Mouse (Mus musculus) kidney, postnatal 0 days (tissue): ENCODE results near the gene Gpatch3. TPM values are rescaled to one million over a fixed set of nuclear protein-coding genes. Genes with fewer than 3 reads are reported as not detected.

ENCODE experiments used
- ATAC-seq: fragments of 200-750 bp; cut with Nextera tagmentation; replicated peaks from 2 replicates; pipeline ENCODE4 v1.8.0; 2017; ENCODE audit warnings: low read depth, moderate number of reproducible peaks, moderate TSS enrichment, moderate library complexity; ENCODE audit not compliant: low FRiP score
- DNase-seq: peaks from one replicate; pipeline ENCODE4 v3.0.0-alpha.2; 2016; ENCODE audit warnings: low spot score
- H3K27ac ChIP-seq: fragments of 300-500 bp; sonication (generic); 2 replicates; pipeline ENCODE4 v1.5.1; 2014; ENCODE audit warnings: mild to moderate bottlenecking
- H3K27me3 ChIP-seq: fragments of 300-500 bp; sonication (generic); 2 replicates; pipeline ENCODE4 v1.6.1; 2014; ENCODE audit warnings: low read length, mixed read lengths; ENCODE audit not compliant: insufficient read depth
- H3K36me3 ChIP-seq: fragments of 300-500 bp; sonication (generic); 2 replicates; pipeline ENCODE4 v1.6.1; 2014; ENCODE audit warnings: low read length, mixed read lengths; ENCODE audit not compliant: insufficient read depth
- H3K4me1 ChIP-seq: fragments of 300-500 bp; sonication (generic); replicated peaks from 2 replicates; pipeline ENCODE4 v1.6.1; 2014; ENCODE audit warnings: antibody characterized with exemption, low read length, mixed read lengths; ENCODE audit not compliant: insufficient read depth
- H3K4me2 ChIP-seq: fragments of 300-500 bp; sonication (generic); 2 replicates; pipeline ENCODE4 v1.6.1; 2014; ENCODE audit warnings: mild to moderate bottlenecking, low read length, moderate library complexity, mixed read lengths
- H3K4me3 ChIP-seq: fragments of 300-500 bp; sonication (generic); replicated peaks from 2 replicates; pipeline ENCODE4 v1.5.1; 2014; ENCODE audit warnings: low read depth, low read length
- H3K9ac ChIP-seq: fragments of 300-500 bp; sonication (generic); 2 replicates; pipeline ENCODE4 v1.6.1; 2014; ENCODE audit warnings: low read depth, low read length
- H3K9me3 ChIP-seq: fragments of 300-500 bp; sonication (generic); replicated peaks from 2 replicates; pipeline ENCODE4 v1.6.1; 2016; ENCODE audit warnings: low read length, inconsistent platforms, mixed read lengths
- CTCF ChIP-seq: IDR thresholded peaks from 2 replicates; pipeline ENCODE4 v1.5.1; 2016; ENCODE audit warnings: antibody characterized with exemption, low read depth, mild to moderate bottlenecking, moderate library complexity
- WGBS: fragments of 180-500 bp; shearing (Covaris S2); extraction: QIAGEN DNeasy Blood & Tissue Kit; methylation state at CpG from one replicate; pipeline ENCODE4 v1.1.7; 2014; 5-methylcytosine and 5-hydroxymethylcytosine counted together
- polyA plus RNA-seq: library from polyadenylated mRNA; unstranded; fragments of >200 nt; fragmentation: Nextera tagmentation; extraction: Ambion mirVana; gene quantifications from 2 replicates; pipeline ENCODE4 v1.2.1, GENCODE M21; 2015

Gene Gpatch3
- polyA plus RNA-seq, 1 experiment from 2014 or later: 8.2 TPM

DNA sequence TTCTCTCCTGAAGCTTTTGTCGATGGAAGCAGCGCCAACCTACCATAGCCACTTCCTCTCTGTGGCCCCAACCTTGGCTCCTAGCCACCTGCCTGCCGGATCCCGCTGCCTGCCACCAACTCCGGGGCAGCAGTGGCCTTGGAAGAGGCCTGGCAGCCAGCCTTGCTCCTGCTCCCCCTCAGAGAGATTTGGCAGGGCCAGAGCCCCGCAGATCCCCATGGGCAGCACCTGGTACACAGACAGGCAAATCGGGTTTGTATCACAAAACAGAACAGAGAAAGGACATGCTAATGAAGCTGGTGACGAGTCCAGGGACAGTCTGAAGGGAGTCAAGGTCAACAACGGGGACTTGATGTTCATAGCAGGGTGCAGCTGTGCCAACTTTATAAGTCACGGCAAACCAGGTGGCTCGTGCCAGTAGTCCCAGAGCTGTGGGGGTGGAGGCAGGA lies 11.4 kb upstream of the Gpatch3 start:
- DNase-seq (no peak), ATAC-seq (no peak)
- Histone ChIP-seq H3K4me3 (no peak overlapping the region), H3K9ac (no peak overlapping the region), H3K9me3 (no peaks in the 10 kb centered on the region), H3K27me3 (no peaks in the 10 kb centered on the region), H3K4me2 (no peak overlapping the region), H3K4me1 (no peaks in the 10 kb centered on the region), H3K36me3 (no peaks in the 10 kb centered on the region), H3K27ac (no peak overlapping the region)
- TF ChIP-seq CTCF: no peak
- 60% methylated on average over 11 of the region's 11 CpGs for WGBS

DNA sequence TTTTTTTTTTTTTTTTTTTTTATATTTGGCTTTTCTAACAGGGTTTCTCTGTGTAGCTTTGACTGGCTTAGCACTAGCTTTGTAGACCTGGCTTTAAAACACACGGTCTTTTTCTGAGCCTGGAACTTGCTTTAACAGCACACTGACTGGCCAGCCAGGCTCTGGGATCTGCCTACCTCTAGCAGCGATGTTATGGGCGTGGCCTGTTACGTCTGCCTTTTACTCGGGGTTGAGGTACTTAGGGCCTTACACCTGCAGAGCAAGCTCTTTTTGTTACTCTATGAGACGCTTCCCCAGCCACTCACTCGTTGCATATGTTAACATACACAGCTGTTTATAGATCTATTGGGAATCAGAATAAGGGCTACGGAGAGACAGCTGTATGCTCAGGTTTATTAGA lies 7.3 kb upstream of the Gpatch3 start:
- WGBS: 23% methylated on average over 8 of the region's 8 CpGs
- Histone ChIP-seq H3K27me3 (no peaks in the 10 kb centered on the region), H3K36me3 (no peaks in the 10 kb centered on the region), H3K4me1 (no peaks in the 10 kb centered on the region), H3K4me3 (no peak overlapping the region), H3K4me2 (no peak overlapping the region), H3K9ac (no peak overlapping the region), H3K9me3 (no peaks in the 10 kb centered on the region), H3K27ac (no peak overlapping the region)
- ATAC-seq (no peak), DNase-seq (no peak)
- no peak for TF ChIP-seq CTCF

DNA sequence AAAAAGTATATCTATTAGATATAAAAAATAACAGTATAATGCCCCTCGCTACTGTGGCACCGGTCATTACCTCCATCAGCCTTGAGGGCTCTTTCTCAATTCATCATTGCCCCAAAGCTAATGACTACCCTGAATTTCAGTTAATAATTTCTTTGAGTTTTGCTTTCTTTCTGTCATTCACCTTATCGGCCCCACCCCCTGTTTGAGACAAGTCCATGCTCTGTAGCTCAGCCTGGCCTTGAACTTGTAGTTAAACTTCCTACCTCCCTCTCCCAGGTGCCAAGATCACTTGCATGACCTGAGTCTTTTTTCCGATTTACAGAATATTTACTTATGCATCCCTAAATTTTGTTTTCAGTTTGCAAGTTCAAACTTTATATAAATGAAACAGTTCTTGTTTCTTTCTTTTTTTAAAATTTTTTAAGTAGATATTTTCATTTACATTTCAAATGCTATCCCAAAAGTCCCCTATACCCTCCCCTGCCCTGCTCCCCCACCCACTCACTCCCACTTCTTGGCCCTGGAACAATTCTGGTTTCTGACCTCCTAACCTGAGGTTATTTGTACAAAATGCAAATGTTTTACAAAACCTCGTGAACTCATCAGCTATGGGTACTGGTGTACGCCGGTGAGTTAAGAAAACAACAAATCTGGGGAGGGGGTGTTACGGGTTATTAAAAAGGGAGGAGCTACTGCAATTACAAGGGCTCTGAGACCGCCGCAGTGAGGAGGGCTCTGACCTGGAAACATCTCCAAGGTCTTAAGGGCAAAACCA lies 5.1 kb upstream of the Gpatch3 start:
- H3K36me3 ChIP-seq: no peaks in the 10 kb centered on the region
- DNase-seq (no peak), ATAC-seq (no peak)
- H3K27ac ChIP-seq: peak overlapping the region; percentile 39
- no peak for TF ChIP-seq CTCF
- H3K9ac ChIP-seq: no peak overlapping the region
- peak overlapping the region; percentile 21; the same call in 1 of the 2 replicates for H3K4me2 ChIP-seq
- no peaks in the 10 kb centered on the region for H3K4me1 ChIP-seq
- no peaks in the 10 kb centered on the region for H3K9me3 ChIP-seq
- WGBS: 50% methylated on average over 10 of the region's 10 CpGs
- H3K4me3 ChIP-seq: no peak overlapping the region
- H3K27me3 ChIP-seq: no peaks in the 10 kb centered on the region

- H3K4me3 ChIP-seq: no peak overlapping the region
- peak; percentile 69 for ATAC-seq
- peak; percentile 50 for DNase-seq
- H3K4me1 ChIP-seq: peaks cover 3% of the 10 kb centered on the region; the same call in 1 of the 2 replicates
- H3K4me2 ChIP-seq: peak overlapping the region; percentile 21; the same call in 1 of the 2 replicates
- no peaks in the 10 kb centered on the region for H3K27me3 ChIP-seq
- no peak overlapping the region for H3K9ac ChIP-seq
- H3K36me3 ChIP-seq: no peaks in the 10 kb centered on the region
- TF ChIP-seq CTCF: no peak
- WGBS: 28% methylated on average over 10 of the region's 10 CpGs
- H3K27ac ChIP-seq: peak overlapping the region; percentile 39
- no peaks in the 10 kb centered on the region for H3K9me3 ChIP-seq
Observed at GRCm38 (mm10) chr4:133570066-133570466, 4.5 kb upstream of the Gpatch3 start.

DNA sequence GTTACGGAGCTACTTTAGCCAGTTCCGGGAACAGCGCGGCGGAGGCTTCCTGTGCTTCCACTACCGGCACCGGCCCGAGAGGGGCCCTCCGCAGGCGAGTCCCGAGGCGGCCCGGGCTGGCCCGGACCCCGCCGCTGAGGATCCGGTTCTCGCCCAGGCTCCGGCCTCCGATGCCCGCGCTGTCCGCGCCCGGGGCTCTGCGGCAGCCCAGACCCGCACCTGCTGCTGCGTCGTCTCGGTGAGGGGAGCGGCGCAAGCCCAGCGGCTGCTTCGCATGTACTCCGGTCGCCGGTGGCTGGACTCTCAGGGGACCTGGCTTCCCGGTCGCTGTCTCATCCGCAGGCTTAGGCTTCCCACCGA lies 278 bp downstream of the Gpatch3 start:
- H3K4me3 ChIP-seq: peak overlapping the region; percentile 71
- peaks cover 19% of the 10 kb centered on the region for H3K36me3 ChIP-seq
- no peaks in the 10 kb centered on the region for H3K9me3 ChIP-seq
- peak overlapping the region; percentile 84 for H3K9ac ChIP-seq
- no peak for TF ChIP-seq CTCF
- ATAC-seq: peak; percentile 31
- WGBS: 2% methylated on average over 39 of the region's 41 CpGs
- no peak for DNase-seq
- H3K27ac ChIP-seq: peak overlapping the region; percentile 81; the same call in 1 of the 2 replicates
- H3K4me1 ChIP-seq: peaks cover 7% of the 10 kb centered on the region; the same call in 1 of the 2 replicates
- H3K27me3 ChIP-seq: no peaks in the 10 kb centered on the region
- peak overlapping the region; percentile 87 for H3K4me2 ChIP-seq

DNA sequence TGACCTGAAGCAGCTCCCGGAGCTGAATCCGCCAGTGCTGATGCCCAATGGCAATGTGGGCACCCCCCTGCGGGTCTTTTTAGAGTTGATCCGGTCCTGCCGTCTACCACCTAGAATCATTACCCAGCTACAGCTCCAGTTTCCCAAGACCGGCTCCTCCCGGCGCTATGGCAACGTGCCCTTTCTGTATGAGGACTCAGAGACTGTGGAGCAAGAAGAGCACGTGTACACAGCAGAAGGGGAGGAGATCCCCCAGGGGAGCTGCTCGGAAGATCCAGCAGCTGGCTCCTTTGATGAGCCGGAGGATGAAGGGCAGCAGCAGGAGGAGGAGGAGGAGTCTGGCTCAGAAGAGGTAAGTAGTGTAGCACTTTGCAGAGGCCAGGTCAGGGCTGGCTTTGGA lies 3.4 kb downstream of the Gpatch3 start:
- H3K9ac ChIP-seq: no peak overlapping the region

More for the DNA sequence above, 3.4 kb downstream of the Gpatch3 start:
- Histone ChIP-seq H3K36me3 (peaks cover 31% of the 10 kb centered on the region), H3K4me3 (no peak overlapping the region), H3K27ac (no peak overlapping the region), H3K4me2 (no peak overlapping the region), H3K9me3 (no peaks in the 10 kb centered on the region), H3K27me3 (no peaks in the 10 kb centered on the region), H3K4me1 (peaks cover 7% of the 10 kb centered on the region; the same call in 1 of the 2 replicates)
- no peak for TF ChIP-seq CTCF
- ATAC-seq (no peak), DNase-seq (no peak)
- WGBS: 69% methylated on average over 12 of the region's 12 CpGs
